Mouse (Mus musculus) midbrain, postnatal 0 days (tissue): ENCODE results near the gene Arl16. TPM values are rescaled to one million over a fixed set of nuclear protein-coding genes. Genes with fewer than 3 reads are reported as not detected.

Source experiments
- ATAC-seq: fragments of 200-750 bp; cut with Nextera tagmentation; 2 replicates; pipeline ENCODE4 v1.8.0; 2017; ENCODE audit warnings: moderate number of reproducible peaks, mild to moderate bottlenecking, moderate TSS enrichment, moderate library complexity; ENCODE audit not compliant: low FRiP score
- DNase-seq: peaks from one replicate; pipeline ENCODE4 v3.0.0-alpha.2; 2015; ENCODE audit warnings: low spot score
- H3K27ac ChIP-seq: fragments of 300-500 bp; sonication (generic); 2 replicates; pipeline ENCODE4 v1.5.1; 2014; ENCODE audit warnings: low read depth, mild to moderate bottlenecking, low read length, mixed read lengths
- H3K27me3 ChIP-seq: fragments of 300-500 bp; sonication (generic); 2 replicates; pipeline ENCODE4 v1.6.1; 2014; ENCODE audit warnings: low read length, control low read depth, mixed read lengths; ENCODE audit not compliant: insufficient read depth
- H3K36me3 ChIP-seq: fragments of 300-500 bp; sonication (generic); 2 replicates; pipeline ENCODE4 v1.6.1; 2014; ENCODE audit warnings: low read length, control low read depth, mixed read lengths; ENCODE audit not compliant: insufficient read depth
- H3K4me1 ChIP-seq: fragments of 300-500 bp; sonication (generic); 2 replicates; pipeline ENCODE4 v1.6.1; 2014; ENCODE audit warnings: mild to moderate bottlenecking, control low read depth, antibody characterized with exemption, low read length, mixed read lengths; ENCODE audit not compliant: insufficient read depth
- H3K4me2 ChIP-seq: fragments of 300-500 bp; sonication (generic); 2 replicates; pipeline ENCODE4 v1.6.1; 2014; ENCODE audit warnings: low read depth, mild to moderate bottlenecking, low read length, mixed read lengths; ENCODE audit not compliant: poor library complexity, severe bottlenecking
- H3K4me3 ChIP-seq: fragments of 300-500 bp; sonication (generic); 2 replicates; pipeline ENCODE4 v1.5.1; 2014; ENCODE audit warnings: low read depth, mild to moderate bottlenecking, low read length, moderate library complexity
- H3K9ac ChIP-seq: fragments of 300-500 bp; sonication (generic); replicated peaks from 2 replicates; pipeline ENCODE4 v1.6.1; 2014; ENCODE audit warnings: mild to moderate bottlenecking, low read length, moderate library complexity, mixed read lengths; ENCODE audit not compliant: poor library complexity, severe bottlenecking
- H3K9me3 ChIP-seq: fragments of 300-500 bp; sonication (generic); 2 replicates; pipeline ENCODE4 v1.6.1; 2016; ENCODE audit warnings: low read length, control low read depth
- CTCF ChIP-seq: IDR thresholded peaks from 2 replicates; pipeline ENCODE4 v1.5.1; 2016; ENCODE audit warnings: antibody characterized with exemption, mild to moderate bottlenecking
- WGBS: fragments of 180-500 bp; shearing (Covaris S2); extraction: QIAGEN DNeasy Blood & Tissue Kit; methylation state at CpG from one replicate; pipeline ENCODE4 v1.1.7; 2014; 5-methylcytosine and 5-hydroxymethylcytosine counted together
- polyA plus RNA-seq: library from polyadenylated mRNA; unstranded; fragments of >200 nt; fragmentation: Nextera tagmentation; extraction: Ambion mirVana; gene quantifications from 2 replicates; pipeline ENCODE4 v1.2.1, GENCODE M21; 2015
- total RNA-seq: library from RNA; depleted of rRNA; stranded (reverse); fragments of >200 nt; gene quantifications from 2 replicates; pipeline ENCODE4 v1.2.3, GENCODE M21; 2014; rRNA removed

The Arl16 gene
- total and polyA plus RNA-seq, 2 experiments from 2014 or later = 65.7 to 72.6 TPM

DNA sequence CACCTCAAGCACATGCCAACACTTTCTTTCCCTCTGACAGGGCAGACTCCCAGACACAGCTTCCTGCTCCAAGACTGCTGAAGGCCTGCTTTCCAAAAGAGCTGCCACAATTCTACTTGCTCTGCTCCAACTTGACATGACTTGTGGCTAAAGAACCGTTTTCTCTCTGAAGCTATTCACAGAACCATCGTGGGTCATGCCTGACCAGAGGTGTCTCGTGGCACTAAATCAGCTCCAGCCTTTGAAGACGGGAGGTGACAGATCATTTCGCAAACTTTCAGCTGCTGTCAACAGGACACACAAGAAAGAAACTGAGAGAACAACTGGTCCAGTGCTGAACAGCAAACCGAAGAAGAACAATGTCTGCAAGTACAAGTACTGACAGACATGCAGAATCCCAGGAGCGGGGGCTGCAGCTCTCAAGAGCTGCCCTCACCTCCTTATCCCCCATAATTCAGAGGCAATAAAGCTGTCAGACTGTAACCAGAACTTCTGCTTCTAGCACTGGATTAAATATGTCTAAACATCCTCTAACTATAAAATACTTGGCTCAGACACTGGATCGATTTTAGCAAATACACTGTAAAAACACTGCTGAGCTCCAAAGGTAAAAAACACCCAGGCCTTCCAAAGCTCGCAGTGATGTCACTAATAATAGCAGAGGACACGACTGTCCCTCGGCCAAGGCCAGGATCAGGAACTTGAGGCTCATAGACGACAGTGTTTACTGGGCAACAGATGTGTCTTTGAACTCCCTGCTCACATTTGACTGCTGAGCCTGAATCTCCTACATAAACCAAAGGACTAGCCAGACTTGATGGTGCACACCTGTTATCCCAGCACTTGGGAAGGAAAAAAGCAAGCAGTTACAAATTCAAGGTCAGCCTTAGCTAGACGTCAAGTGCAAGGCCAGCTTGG is 44.5 kb downstream of the Arl16 start:
- Histone ChIP-seq H3K4me2 (no peak overlapping the region), H3K4me1 (no peaks in the 10 kb centered on the region), H3K36me3 (peaks cover 66% of the 10 kb centered on the region), H3K27ac (no peak overlapping the region), H3K4me3 (no peak overlapping the region), H3K9me3 (no peaks in the 10 kb centered on the region), H3K9ac (no peak overlapping the region), H3K27me3 (no peaks in the 10 kb centered on the region)
- WGBS = 91% methylated on average over 13 of the region's 13 CpGs
- no peak for ATAC-seq
- no peak for DNase-seq
- no peak for TF ChIP-seq CTCF

DNA sequence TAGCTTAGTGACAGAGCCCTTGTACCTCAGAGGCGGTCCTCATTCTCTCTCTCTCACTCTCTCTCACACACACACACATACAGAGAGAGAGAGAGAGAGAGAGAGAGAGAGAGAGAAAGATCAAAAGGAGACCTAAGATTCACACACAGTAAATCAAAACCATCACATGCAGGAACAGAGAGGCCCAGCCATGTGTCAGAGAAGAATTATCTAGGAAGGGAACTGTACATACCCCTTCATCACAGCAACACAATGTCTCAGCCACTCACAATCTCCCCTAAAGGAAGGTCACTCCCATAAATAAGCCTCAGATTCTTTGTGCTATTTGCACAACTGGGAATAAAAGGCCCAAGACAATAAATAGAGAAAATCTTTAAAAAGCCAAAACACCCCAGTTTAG is 48.8 kb downstream of the Arl16 start:
- H3K27ac ChIP-seq = no peak overlapping the region
- no peaks in the 10 kb centered on the region for H3K27me3 ChIP-seq
- no peak for DNase-seq
- H3K4me2 ChIP-seq = no peak overlapping the region
- H3K9me3 ChIP-seq = no peaks in the 10 kb centered on the region
- no peaks in the 10 kb centered on the region for H3K4me1 ChIP-seq
- WGBS = 78% methylated on average over 1 of the region's 1 CpGs
- peaks cover 53% of the 10 kb centered on the region for H3K36me3 ChIP-seq
- TF ChIP-seq CTCF = no peak
- no peak overlapping the region for H3K4me3 ChIP-seq
- H3K9ac ChIP-seq = no peak overlapping the region
- no peak for ATAC-seq

DNA sequence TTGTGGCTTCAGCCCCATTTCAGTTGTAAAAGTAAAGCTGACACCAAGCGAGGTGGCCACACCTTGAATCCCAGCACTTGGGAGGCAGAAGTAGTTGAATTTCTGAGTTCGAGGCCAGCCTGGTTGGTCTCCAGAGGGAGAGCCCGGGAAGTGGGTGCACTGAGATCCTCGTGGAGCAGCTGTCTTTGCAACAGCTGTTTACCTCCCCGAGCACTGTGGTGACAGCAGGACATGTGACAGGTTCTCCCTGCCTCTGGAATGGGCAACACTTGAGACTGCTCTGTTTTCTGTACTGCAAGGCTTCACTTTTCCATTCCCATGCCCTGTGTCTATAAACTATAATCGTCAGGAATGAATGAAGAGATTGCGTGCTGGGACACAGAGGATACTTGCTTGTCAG is 49.6 kb downstream of the Arl16 start:
- Histone ChIP-seq H3K27me3 (no peaks in the 10 kb centered on the region), H3K4me3 (no peak overlapping the region), H3K9ac (no peak overlapping the region), H3K4me2 (no peak overlapping the region), H3K9me3 (no peaks in the 10 kb centered on the region), H3K27ac (no peak overlapping the region), H3K4me1 (no peaks in the 10 kb centered on the region), H3K36me3 (peaks cover 60% of the 10 kb centered on the region)
- TF ChIP-seq CTCF = no peak
- WGBS = 93% methylated on average over 7 of the region's 7 CpGs
- ATAC-seq (no peak), DNase-seq (no peak)

Other genes with a start within 250 kb of the Arl16 start
- 39.9 and 49.8 TPM in 2 replicates for gene Bahcc1, start 234.7 kb downstream of the Arl16 start, total RNA-seq
- 5.9 and 9.5 TPM in 2 replicates for gene Bahcc1, start 234.7 kb downstream of the Arl16 start, polyA plus RNA-seq
- gene Actg1, start 119.1 kb downstream of the Arl16 start, total RNA-seq = 2,534 and 2,842 TPM in 2 replicates
- 3,992 and 4,056 TPM in 2 replicates for gene Actg1, start 119.1 kb downstream of the Arl16 start, polyA plus RNA-seq
- 0.71 TPM in 1 of 2 replicates, not detected in the other for gene Fscn2, start 106.1 kb downstream of the Arl16 start, total RNA-seq
- 0.71 and 1.5 TPM in 2 replicates for gene Fscn2, start 106.1 kb downstream of the Arl16 start, polyA plus RNA-seq
- gene Faap100, start 88.8 kb downstream of the Arl16 start, total RNA-seq = 165 and 180 TPM in 2 replicates
- 109 and 114 TPM in 2 replicates for gene Faap100, start 88.8 kb downstream of the Arl16 start, polyA plus RNA-seq
- 64.4 and 66.0 TPM in 2 replicates for gene Nploc4, start 29.9 kb downstream of the Arl16 start, total RNA-seq
- gene Nploc4, start 29.9 kb downstream of the Arl16 start, polyA plus RNA-seq = 26.0 and 27.1 TPM in 2 replicates
- gene Tspan10, start 25.0 kb downstream of the Arl16 start, total RNA-seq = 0.11 TPM in 1 of 2 replicates, not detected in the other
- gene Tspan10, start 25.0 kb downstream of the Arl16 start, polyA plus RNA-seq = not detected in 2 replicates
- not detected in 2 replicates for gene Pde6g, start 14.1 kb downstream of the Arl16 start, total RNA-seq
- 0.37 TPM in 1 of 2 replicates, not detected in the other for gene Pde6g, start 14.1 kb downstream of the Arl16 start, polyA plus RNA-seq
- 7.9 and 9.7 TPM in 2 replicates for gene Oxld1, start 9.5 kb downstream of the Arl16 start, total RNA-seq
- 11.4 and 11.5 TPM in 2 replicates for gene Oxld1, start 9.5 kb downstream of the Arl16 start, polyA plus RNA-seq
- gene Ccdc137, start 9.5 kb downstream of the Arl16 start, total RNA-seq = 14.8 and 18.2 TPM in 2 replicates
- 17.0 and 19.8 TPM in 2 replicates for gene Ccdc137, start 9.5 kb downstream of the Arl16 start, polyA plus RNA-seq
- 39.2 and 42.7 TPM in 2 replicates for gene Mrpl12, start 17.0 kb upstream of the Arl16 start, total RNA-seq
- 147 TPM in 2 replicates for gene Mrpl12, start 17.0 kb upstream of the Arl16 start, polyA plus RNA-seq
- gene Slc25a10, start 24.2 kb upstream of the Arl16 start, total RNA-seq = 28.4 and 30.1 TPM in 2 replicates
- 19.8 and 21.4 TPM in 2 replicates for gene Slc25a10, start 24.2 kb upstream of the Arl16 start, polyA plus RNA-seq
- 0.60 TPM in 1 of 2 replicates, not detected in the other for gene Gcgr, start 63.1 kb upstream of the Arl16 start, total RNA-seq
- gene Gcgr, start 63.1 kb upstream of the Arl16 start, polyA plus RNA-seq = 0.17 and 0.21 TPM in 2 replicates
- 132 and 138 TPM in 2 replicates for gene Mcrip1, start 82.1 kb upstream of the Arl16 start, total RNA-seq
- gene Mcrip1, start 82.1 kb upstream of the Arl16 start, polyA plus RNA-seq = 243 and 270 TPM in 2 replicates
- not detected in 2 replicates for gene Ppp1r27, start 83.5 kb upstream of the Arl16 start, total RNA-seq
- gene Ppp1r27, start 83.5 kb upstream of the Arl16 start, polyA plus RNA-seq = not detected in 2 replicates
- gene P4hb, start 105.6 kb upstream of the Arl16 start, total RNA-seq = 161 and 165 TPM in 2 replicates
- 191 and 209 TPM in 2 replicates for gene P4hb, start 105.6 kb upstream of the Arl16 start, polyA plus RNA-seq
- 233 and 286 TPM in 2 replicates for gene Arhgdia, start 114.0 kb upstream of the Arl16 start, total RNA-seq
- gene Arhgdia, start 114.0 kb upstream of the Arl16 start, polyA plus RNA-seq = 390 and 417 TPM in 2 replicates
- 70.8 and 86.9 TPM in 2 replicates for gene Alyref, start 130.8 kb upstream of the Arl16 start, total RNA-seq
- gene Alyref, start 130.8 kb upstream of the Arl16 start, polyA plus RNA-seq = 130 and 145 TPM in 2 replicates
- 41.1 and 58.4 TPM in 2 replicates for gene Anapc11, start 130.8 kb upstream of the Arl16 start, total RNA-seq
- gene Anapc11, start 130.8 kb upstream of the Arl16 start, polyA plus RNA-seq = 193 and 203 TPM in 2 replicates
- gene Npb, start 140.9 kb upstream of the Arl16 start, total RNA-seq = not detected in 2 replicates
- 1.3 TPM in 2 replicates for gene Npb, start 140.9 kb upstream of the Arl16 start, polyA plus RNA-seq
- gene Pcyt2, start 150.3 kb upstream of the Arl16 start, total RNA-seq = 130 and 137 TPM in 2 replicates
- 129 and 143 TPM in 2 replicates for gene Pcyt2, start 150.3 kb upstream of the Arl16 start, polyA plus RNA-seq
- 31.3 and 39.7 TPM in 2 replicates for gene Sirt7, start 157.6 kb upstream of the Arl16 start, total RNA-seq
- gene Sirt7, start 157.6 kb upstream of the Arl16 start, polyA plus RNA-seq = 34.7 and 36.0 TPM in 2 replicates
- gene Mafg, start 166.0 kb upstream of the Arl16 start, total RNA-seq = 42.1 and 46.5 TPM in 2 replicates
- 40.8 and 41.7 TPM in 2 replicates for gene Mafg, start 166.0 kb upstream of the Arl16 start, polyA plus RNA-seq
- 8.6 and 10.8 TPM in 2 replicates for gene Pycr1, start 176.2 kb upstream of the Arl16 start, total RNA-seq
- 10.4 and 11.7 TPM in 2 replicates for gene Pycr1, start 176.2 kb upstream of the Arl16 start, polyA plus RNA-seq
- gene Myadml2, start 180.6 kb upstream of the Arl16 start, total RNA-seq = 1.5 and 1.6 TPM in 2 replicates
- 1.4 and 1.7 TPM in 2 replicates for gene Myadml2, start 180.6 kb upstream of the Arl16 start, polyA plus RNA-seq
- gene Notum, start 193.6 kb upstream of the Arl16 start, total RNA-seq = 5.5 and 10.5 TPM in 2 replicates
- 3.1 and 3.6 TPM in 2 replicates for gene Notum, start 193.6 kb upstream of the Arl16 start, polyA plus RNA-seq
- 106 and 113 TPM in 2 replicates for gene Aspscr1, start 205.4 kb upstream of the Arl16 start, total RNA-seq
- 143 and 153 TPM in 2 replicates for gene Aspscr1, start 205.4 kb upstream of the Arl16 start, polyA plus RNA-seq
- 70.8 and 76.0 TPM in 2 replicates for gene Cenpx, start 246.1 kb upstream of the Arl16 start, total RNA-seq
- gene Cenpx, start 246.1 kb upstream of the Arl16 start, polyA plus RNA-seq = 94.5 and 94.6 TPM in 2 replicates
- 44.8 and 47.8 TPM in 2 replicates for gene Lrrc45, start 246.3 kb upstream of the Arl16 start, total RNA-seq
- 46.8 and 51.0 TPM in 2 replicates for gene Lrrc45, start 246.3 kb upstream of the Arl16 start, polyA plus RNA-seq